Mouse (Mus musculus) adrenal gland, adult (tissue): ENCODE data around the gene Esp36.
"Not testable (repeated sequence)": the region's sequence is repeated elsewhere in the genome, so short reads cannot be mapped to it uniquely, and the experiment has no call there.

Source experiments
- DNase-seq, 2 experiments: peaks; one replicate each; pipeline ENCODE4 v3.0.0; 2022 to 2023; ENCODE audit warnings: low spot score in 1 of 2; ENCODE audit not compliant: inconsistent age in 2 of 2

Esp36 gene

GRCm38 (mm10) chr17:38420085-38420484 lies at the start of gene Esp36:
Esp36 (minus strand) TSS chr17:38420185.
- no peak for DNase-seq

- DNase-seq, result not testable (repeated sequence)
Observed at GRCm38 (mm10) chr17:38456206-38456605, 36.2 kb upstream of the Esp36 start.

DNA sequence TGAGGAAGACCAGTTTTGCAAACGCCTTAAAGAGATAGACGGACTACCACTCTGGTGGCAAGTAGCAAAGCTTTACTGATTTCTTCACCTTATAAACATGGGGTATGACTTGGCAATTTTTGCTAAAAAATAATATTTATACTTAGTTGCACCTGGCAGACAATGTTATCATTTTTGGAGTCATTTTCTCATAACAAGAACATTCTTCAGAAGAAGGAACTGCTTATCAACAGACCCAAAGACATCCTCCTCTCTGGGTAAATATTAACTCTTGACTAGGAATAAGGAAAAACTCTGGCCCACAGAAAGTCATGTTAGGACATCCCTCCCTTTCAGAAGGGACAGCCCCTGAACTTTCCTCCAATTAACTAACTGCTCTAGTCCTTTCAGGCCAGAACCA lies 30.7 kb upstream of the Esp36 start:
- DNase-seq, result no peak

DNA sequence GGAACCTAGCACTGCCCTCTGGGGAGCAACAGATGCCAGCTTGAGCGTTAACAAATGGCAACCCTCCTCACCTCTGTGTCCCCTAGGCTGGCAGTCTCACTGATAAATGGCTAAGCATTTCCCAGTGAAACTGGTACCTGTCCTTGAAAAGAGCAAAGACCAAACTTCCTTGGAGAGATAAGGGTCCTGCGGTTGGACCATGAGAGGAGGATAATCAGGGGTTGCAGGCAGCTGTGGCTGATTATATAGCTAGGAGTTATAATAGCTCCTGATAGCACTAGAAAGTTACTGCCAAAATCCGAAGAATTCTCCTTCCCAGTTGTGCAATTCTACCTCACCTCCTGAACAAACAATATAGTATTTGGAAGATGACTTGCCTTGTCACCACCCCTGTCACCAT lies 13.8 kb downstream of the Esp36 start:
- no peak for DNase-seq

GRCm38 (mm10) chr17:38391821-38392220 lies 28.2 kb downstream of the Esp36 start:
- no peak for DNase-seq
